Mouse (Mus musculus): ENCODE results near the gene Olfr352.

Gene Olfr352

DNA sequence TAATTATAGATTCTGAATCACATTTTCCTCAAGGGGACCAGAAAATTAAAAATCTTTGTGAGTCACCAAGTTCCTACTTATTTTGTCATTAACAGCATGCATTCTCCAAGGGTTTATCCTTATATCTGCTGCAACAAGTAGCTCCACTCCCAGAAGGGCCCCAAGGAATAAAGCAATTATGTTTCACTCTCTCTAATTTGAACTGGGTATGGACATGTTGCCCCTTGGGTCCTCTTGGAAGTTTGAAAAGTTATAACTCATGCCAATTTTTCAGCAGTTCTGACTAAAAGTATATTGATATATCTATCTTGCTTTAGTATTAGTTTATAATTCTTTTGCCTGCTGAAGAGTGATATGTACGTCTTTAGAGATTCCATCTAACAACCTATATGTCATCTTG is at the start of gene Olfr352:
Olfr352 (plus strand) TSS at position 301 of the 400 bp plus-strand sequence.
- no peak for DNase-seq (ENCODE audit: low read depth, low spot score)

DNA sequence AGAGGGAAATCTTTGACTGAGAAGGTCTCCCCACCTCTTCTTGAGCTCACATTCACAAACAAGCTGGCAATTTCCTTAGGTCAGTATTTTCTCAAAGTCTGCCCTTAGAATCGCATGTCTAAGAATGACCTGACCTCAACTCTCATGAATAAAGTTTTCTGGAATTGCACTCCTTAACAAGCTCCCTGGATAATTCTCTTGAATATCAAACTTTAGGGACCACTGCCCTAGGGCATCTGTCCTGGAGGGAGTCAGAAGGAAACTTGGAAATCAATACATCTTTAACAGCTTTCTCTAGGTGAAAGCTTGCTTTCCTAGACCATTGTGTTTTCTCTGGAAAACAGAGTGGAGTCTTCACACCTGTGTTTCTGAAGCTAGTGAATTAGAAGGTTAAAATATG is 22.2 kb upstream of the Olfr352 start, which contains the start of gene Olfr350:
Olfr350 (plus strand) TSS at position 301 of the 400 bp plus-strand sequence.
- DNase-seq (ENCODE audit: low read depth, low spot score): no peak

DNA sequence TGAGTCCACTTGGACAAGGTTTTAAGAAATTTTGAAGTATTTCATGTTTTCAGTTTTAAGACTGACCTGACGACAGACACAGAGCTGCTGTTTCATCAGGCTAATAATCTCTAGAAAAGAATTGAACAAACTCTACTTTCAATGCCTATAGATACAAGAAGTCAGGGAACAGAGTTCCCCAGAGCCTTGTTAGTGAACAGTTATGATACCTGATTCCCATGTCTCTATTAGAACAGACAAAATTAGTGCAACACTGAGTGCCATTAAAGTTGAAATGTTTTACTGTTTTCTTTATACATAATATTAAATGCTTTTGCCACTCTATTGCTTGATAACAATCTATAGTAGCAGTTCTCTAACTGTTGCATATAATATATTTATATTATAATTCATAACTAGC is 5.7 kb upstream of the Olfr352 start, which contains the start of gene Olfr351:
Olfr351 (minus strand) TSS at position 101 of the 400 bp plus-strand sequence.
- no peak for DNase-seq (ENCODE audit: low read depth, low spot score)

DNA sequence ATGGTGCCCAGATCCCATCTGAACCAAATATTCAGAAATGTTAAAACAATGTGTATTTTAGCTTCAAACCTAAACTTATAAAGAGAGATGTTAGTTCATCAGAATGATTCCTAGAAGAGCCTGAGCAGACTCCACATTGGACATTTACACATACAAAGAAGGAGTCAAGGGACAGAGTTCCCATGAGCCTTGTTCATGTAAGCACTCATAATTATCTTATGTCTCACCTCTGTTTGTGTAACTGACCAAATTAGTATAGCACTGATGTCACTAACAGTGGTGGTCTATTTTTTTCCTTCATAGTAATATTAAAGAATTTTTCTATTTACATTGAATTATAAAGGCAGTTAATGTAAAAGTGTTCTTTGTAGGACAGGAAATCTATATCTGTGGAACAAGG is 24.6 kb downstream of the Olfr352 start, which contains the start of gene Olfr353:
Olfr353 (minus strand) TSS at position 101 of the 400 bp plus-strand sequence.
- DNase-seq (ENCODE audit: low read depth, low spot score): no peak

DNA sequence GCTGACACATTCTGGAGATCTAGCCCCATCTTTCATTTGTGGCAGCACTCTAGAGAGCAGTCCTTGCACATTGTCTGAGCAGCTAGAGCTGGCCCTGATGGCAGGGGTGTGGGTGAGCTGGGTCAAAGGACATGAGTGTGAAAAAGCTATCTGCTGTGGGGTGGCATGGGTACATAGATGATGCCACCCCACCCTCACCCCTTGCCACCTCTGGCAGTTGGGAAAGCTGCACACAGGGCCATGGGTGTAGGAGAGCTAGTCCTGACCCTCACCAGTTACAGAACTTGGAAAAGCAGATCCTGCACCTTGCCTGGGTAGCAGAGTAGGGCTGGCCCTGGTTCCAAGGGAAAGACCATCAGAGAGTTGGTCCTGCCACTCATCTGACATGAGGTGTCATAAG is 28.9 kb downstream of the Olfr352 start:
- no peak for DNase-seq (ENCODE audit: low read depth, low spot score)

DNA sequence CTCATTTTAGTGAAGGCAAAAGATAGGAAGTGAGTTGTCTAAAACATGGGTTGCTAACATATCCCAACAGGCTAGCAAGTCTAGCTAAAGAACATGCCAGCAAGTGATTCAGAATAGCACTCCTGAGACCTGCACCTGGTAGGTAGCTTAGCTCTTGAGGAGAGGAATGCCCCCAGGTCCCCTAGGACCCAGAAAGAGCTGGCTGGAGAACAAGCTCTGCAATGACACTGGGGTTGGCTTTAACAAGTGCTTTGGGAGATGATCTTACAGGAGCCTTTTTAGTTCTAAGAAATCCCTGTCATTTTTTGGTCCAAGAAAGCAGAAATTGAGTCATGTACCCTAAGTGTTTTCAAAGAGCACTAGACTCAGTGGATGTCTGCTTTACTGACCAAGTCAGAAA is 37.1 kb downstream of the Olfr352 start, which contains the start of gene Olfr354:
Olfr354 (plus strand) TSS at position 301 of the 400 bp plus-strand sequence.
- no peak for DNase-seq (ENCODE audit: low read depth, low spot score)

Measured in ZHBTc4 (cell line).